Mouse (Mus musculus) megakaryocyte progenitor cell, adult 5-6 weeks (primary cell): ENCODE data around the gene Gadd45b. TPM values are rescaled to one million over a fixed set of nuclear protein-coding genes. Genes with fewer than 3 reads are reported as not detected.

Experiments
- ATAC-seq: replicated peaks from 2 replicates; pipeline ENCODE4 v1.8.0; 2016; ENCODE audit warnings: mild to moderate bottlenecking, moderate TSS enrichment, inconsistent platforms; ENCODE audit not compliant: poor library complexity
- total RNA-seq, 2 experiments: library from RNA; stranded (forward) in 1 of 2; stranded (reverse) in 1 of 2; fragments of 157-497, 149-512 nt in 1 of 2; fragments of 200-1000 nt in 1 of 2; gene quantifications; 2 replicates each; pipeline versions ENCODE4 v1.2.3 to v1.2.4; 2015 to 2017

Gene Gadd45b
- total RNA-seq, 2 experiments from 2014 or later: 17.6 to 20.7 TPM

DNA sequence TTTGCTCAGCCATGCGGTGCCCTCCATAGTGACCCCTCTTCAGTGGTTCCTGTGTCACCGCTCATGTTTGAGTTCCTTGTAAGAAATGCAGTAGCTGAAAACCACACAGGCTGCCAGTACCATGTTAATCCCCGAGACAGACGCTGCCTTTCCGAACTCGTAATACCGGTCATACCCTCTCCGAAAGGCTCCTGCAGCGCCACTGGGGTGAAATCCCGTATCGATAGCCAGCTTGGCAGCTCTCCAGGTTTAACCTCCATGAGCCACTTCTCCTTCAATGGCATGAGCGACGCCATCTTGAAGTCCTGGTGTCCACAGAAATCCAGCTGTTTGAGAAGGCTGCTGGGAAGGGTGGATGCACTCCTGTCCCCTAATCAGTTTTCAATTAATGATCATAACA, 24.5 kb downstream of the Gadd45b start:
- no peak for ATAC-seq

DNA sequence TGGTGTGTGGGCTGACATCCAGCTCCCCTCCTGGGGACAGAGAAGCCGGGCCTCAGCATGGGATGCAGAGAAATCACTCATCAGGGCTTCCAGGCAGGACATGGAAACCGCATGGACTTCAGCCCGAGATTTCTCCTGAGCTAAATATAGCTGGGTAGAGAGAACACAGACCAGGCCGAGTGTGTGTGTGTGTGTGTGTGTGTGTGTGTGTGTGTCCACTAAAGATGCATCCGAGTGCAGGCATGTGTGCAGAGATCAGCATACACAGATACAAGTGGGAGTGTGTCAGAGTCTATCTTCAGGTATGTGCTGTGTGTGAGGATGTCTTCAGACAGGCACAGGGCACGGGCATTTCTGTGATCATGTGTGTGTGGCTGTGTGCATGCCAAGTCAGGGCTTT, 25.0 kb downstream of the Gadd45b start:
- no peak for ATAC-seq

DNA sequence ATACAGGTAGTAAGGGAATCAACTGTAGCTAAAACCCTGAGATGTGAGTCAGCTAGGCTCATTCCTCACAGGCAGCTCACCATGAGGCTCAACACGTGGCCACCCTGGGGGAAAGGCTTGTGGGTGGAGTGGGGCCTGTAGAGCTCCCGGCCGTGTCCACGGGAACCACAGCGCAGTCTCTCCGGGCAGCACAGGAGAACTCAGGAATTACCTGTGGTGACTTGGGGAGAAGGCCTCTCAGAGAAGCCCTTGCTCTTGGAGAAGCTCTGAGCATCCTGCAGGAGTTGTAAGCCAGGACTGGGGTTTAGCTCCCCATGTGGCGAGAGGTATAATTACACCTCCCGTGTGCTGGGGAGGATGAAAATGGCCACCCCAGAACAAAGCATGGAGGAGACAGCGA, 25.7 kb downstream of the Gadd45b start:
- ATAC-seq: peak; percentile 89

DNA sequence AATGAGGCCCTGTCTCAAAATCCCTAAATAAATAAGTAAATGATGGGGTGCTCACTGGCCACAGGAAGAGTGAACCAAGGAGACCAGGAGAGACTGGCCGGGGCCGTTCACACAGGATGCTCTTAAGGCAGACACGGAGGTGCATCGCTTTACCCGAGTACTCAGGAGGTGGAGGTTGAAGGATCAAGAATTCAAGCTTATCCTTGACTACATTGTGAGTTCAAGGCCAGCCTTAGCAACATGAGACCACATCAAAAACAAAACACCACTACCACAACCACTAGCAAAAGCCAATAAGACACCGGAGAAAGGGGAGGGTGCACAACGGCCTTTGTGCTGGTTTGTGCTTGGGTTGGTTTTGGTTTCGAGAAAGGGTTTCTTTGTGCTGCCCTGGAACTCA, 26.5 kb downstream of the Gadd45b start:
- ATAC-seq: no peak

DNA sequence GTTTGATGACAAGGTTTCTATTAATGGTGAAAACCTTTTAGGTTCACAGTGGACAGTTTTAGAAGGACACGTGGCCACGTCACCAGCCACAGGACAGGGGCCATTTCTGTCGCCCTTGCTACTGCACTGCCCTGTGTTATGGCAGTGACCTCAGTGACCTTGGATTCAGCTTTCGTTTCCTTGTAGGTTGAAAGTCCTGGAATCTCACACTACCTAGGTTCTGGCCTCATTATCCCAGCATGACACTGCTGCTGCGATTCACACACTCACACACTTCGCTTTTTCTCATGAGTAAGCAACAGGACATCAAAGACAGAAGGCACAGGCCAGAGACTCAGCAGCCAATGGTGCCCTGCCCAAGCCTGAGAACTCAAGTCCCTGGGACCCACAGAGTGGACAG, 27.0 kb downstream of the Gadd45b start:
- ATAC-seq: no peak

DNA sequence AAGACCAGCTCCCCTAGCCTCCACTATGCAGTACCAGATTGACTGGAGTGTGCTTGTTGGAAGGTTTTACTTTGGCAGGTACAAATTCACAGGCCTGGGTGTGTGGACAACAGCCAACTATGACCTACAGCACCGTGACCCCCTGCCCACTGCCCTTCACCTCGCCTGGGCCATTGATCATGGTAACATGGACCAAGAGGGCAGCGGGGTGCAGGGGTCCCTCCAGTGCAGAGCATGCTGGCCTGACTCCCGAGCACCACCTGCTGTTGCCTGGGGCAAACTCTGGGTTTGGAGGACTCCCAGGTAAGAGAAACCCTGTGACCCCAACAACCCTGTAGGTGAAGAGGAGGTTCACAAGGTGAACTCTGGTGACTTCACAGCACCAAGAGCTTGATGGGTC, 27.9 kb downstream of the Gadd45b start:
- ATAC-seq: no peak

DNA sequence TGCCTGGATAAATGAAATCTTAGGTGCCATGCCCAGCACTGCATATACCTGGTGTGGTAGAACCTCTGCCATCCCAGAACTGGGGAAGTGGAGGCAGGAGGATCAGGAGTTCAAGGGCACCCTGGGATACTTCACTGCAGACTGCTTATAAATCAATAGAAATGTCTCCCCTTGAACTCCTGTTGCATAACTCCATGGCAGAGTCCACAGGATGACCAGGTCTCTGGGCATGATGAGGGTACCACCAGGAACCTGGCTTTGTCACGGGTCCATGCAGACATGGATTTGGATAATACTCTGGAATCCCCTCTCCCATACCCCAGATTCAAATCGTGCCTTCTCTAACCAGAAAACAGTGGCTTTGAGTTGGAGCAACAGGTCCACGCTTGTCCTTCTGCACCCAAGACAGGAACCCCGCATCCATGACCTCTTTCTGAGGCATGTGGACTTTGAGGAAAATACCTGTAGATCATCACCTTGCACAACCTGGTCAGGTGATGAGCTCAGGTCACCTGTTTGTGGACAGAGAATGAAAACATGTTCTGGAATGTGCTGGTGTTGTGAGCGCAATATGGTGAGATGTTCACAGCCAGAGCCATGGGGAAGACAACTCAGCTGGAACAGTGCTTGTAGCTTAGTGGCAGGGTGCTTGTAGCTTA, 29.2 kb downstream of the Gadd45b start:
- ATAC-seq: no peak

DNA sequence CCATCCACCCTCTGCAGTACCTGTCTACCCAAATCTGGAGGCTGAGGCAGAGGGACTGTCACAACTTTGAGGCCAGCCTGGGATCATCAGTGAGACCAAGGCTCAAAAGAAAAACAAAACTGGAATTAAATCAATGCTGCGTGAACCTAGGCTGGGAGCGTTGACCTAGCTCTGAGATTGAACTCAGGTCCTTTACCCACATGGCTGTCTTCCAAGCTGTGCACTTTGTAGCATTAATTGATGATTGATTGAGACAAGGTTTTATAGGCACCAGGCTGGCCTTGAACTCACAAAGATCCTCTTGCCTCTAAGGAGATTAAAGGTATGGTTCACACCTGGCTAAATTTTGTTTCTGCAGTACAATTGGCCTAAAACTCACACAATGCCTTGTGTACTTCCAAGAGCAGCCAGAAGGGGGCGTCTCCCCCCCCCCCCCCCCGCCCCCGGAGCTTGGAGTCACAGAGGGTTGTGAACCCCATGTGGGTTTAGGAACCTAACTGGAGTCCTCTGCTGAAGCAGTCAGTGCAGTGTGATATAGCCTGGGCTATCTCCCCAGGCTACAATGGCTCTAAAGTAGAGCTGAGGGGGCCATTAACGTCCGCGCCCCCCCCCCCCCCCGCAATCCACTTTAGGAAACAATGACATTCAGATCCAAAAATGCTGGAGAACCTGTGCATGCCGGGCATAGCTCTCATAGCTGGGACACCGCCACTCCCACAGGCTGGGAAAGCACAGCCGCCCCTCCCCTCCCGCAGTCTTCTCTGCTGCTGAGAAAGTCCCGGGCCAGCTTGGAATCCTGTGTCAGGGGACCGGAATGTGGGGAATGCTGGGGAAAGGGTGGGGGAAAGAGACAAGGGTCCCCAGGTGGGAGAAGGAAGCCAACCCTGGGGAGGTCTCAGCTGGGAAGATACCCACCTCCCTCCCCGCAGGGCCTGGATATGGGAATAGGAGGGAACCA, 31.0 kb downstream of the Gadd45b start:
- peak; percentile 45; the same call in 1 of the 2 replicates for ATAC-seq

DNA sequence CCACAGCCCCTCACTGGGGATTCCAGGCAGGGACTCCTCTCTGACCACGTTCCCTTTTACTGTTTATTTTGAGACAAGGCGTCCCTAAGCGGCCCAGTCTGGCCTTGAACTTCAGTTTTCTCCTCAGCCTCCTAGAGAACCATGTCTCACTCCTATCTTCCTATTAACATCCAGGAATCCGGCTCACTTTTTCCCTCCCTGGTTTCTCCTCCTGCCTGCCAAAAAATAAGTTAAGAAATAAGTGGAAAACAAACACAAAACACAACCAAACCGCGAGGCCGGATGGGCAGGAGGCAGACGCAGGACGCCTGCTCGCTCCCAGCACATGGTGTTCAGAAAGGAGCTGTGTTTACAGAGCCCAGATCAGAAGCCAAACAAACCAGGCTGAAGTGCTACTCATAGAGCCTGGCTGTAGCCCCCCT, 32.2 kb downstream of the Gadd45b start:
- no peak for ATAC-seq

DNA sequence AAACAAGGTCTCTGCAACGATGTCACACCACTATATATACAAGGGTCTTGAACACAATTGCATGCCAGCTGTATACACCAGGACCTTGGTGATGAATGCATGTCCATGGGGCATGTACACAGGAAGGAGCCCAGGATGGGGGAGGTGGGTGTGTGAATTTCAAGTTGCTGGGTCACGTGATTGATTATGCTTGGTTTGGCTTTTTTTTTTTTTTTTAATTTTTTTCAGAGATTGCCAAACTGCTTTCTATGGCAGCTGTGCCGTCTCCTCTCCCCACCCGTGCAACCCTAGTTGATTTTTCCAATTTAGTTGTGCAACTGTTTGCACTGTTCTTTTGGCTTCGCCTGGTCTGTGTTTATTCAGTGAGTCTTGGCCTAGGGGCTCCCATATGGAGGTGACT, 32.7 kb downstream of the Gadd45b start:
- no peak for ATAC-seq

DNA sequence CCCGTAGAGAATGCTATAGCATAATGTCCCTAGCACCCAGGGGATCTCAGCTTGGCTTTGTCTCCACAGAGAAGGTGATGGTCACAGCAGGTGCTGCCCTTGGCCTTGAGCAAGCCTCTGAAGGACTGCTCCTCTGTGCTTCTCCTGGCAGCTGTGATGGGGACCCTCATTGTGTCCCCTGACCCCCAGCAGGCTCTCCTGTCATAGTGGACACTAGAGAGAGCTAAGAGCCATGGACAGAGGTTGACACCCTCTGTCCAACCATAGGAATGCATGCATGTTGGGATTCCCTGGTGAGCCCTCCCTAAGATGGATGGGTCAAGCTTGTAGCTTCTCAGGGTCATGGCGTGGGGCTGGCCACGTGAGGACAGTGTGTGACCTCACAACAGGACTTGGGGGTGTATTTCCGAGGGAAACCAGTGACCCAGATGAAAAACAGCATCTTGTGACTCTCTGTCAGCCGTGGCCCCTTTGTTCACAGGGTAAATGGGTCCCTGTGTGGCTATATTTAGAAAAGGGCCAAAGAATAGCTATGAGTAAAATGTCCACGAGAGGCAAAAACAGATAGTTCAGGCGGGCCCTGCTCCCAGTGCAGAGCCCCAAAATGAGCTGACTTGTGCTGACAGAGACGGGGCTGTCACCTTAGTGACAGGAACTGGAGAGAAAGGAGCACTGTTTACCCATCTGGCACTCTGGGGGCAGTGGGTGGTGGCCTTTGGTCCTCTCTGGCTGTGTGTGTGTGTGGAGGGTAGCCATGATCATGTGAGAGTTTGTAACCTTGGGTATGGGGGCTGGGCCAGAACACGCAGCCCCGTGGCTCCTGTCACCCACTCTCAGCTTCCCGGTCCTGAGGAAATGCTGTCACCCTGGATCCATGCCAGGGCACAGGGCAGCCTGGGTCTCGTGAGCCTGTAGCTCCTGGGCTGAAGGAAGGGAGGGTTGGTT, 33.4 kb downstream of the Gadd45b start:
- ATAC-seq: 0 out of 2 replicates have a peak, but pooled peaks have one; percentile 27

DNA sequence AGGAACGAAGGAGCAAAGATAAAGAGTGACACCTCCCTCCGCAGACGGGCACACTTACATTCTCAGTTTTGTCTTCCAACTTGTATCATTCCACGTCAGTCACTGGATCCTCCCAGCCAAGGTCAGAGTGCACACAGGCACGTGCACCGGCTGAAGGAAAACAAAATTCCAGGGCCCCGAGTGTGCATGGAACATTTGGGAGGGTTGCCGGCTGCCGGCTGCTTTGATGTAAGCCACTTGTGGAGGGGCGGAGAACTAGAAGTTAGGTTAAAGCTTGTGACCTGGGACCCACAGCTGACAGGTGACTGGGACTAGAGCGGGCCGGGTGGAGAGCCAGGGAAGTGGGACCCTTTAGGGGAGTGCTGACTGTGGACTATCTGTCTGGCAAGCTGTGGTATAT, 36.4 kb downstream of the Gadd45b start:
- ATAC-seq: no peak

DNA sequence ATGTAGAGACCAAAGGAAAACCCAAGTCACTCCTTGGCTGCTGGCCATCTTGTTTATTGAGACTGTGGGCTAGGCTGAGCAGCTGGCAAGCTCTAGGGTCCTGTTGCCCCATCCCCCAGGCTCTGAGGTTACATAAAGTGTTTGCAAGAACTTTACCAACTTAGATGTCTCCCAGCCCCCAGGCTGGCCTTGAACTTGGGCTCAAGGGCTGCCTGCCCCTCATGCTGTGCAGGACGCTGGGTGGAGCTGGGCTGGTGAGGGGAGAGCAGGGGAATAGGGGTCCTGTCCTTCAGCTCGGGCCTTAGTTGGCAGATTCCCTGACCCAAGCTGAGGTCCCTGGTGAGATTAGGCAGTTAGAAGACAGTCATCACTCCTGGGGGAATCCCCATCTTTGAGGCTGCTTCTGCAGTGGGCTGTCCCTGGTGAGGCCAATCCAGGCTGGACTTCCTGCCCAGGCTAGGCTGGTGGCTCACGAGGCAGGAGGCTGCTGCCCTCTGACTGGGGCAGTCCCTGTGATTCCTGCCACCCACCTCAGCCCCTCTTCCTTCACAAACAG, 37.3 kb downstream of the Gadd45b start:
- peak; percentile 29; the same call in 1 of the 2 replicates for ATAC-seq

DNA sequence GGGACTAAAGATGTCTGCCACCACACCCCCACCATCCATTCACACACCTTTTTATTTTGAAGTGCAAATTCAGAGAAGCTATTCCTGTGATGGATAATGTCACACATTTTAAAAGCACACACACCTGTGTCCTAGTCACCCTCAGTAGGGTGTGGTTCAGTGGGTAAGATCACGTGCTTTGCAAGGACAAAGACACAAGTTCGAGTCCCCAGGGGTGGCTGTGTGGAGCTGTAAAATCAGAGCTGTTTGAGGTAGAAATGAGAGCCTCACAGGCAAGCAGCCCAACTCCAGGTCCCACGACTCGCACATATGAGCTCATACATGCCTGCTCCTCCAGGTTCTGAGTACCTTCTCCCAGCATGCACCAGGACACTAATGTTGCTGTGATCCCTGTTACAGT, 38.2 kb downstream of the Gadd45b start:
- no peak for ATAC-seq

DNA sequence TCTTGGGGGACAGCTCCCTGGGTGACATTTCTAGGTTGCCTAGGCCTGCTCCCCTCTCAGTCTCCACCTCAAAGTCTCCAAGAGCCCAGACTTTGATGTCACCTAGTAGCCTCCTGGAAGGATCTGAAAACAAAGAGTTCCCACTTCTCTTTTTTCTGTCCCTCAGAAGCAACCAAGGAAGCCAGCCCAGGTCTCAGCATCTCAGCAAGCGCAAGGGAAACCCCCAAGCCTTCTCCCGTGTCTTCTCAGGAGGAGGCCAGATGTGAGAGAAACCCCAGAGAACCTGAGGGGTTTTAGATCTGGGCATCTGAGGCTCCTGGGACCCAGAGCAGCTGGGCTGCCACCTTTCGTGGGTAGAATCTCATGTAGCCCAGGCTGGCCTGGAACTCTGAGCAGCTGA, 39.4 kb downstream of the Gadd45b start:
- ATAC-seq: peak; percentile 50

DNA sequence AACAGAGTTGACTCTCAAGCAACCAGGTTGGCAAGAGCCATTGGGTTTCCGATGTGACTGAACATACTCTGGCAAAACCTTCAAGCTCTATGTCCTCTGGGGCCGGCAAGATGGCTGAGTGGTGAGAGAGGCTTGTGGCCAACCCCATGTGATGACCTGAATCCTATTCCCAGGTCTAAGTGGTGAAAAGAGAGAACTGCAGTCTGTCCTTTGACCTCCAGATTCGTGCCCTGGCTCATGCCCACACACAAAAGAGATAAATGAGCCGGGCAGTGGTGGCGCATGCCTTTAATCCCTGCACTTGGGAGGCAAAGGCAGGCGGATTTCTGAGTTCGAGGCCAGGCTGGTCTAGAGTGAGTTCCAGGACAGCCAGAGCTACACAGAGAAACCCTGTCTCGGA, 40.3 kb downstream of the Gadd45b start:
- no peak for ATAC-seq

DNA sequence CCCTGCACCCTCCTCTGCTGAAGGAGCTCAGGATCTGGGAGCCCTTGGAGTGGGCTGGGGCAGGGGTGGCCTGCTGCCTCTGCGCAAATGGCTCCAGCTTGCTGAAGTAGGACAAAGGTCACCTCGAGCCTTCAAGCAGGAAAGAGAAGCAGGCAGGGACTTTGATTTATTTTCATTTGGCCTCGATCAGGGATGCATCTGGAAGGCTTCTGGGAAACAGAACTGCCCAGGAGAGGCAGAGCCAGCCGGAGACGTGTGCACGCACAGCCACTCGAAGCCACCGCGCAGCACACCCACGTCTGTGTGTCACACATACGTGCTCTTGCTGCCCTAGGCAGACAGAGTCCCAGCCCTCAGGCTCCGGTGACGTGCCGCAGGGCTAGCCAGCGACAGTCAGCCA, 41.7 kb downstream of the Gadd45b start:
- no peak for ATAC-seq

DNA sequence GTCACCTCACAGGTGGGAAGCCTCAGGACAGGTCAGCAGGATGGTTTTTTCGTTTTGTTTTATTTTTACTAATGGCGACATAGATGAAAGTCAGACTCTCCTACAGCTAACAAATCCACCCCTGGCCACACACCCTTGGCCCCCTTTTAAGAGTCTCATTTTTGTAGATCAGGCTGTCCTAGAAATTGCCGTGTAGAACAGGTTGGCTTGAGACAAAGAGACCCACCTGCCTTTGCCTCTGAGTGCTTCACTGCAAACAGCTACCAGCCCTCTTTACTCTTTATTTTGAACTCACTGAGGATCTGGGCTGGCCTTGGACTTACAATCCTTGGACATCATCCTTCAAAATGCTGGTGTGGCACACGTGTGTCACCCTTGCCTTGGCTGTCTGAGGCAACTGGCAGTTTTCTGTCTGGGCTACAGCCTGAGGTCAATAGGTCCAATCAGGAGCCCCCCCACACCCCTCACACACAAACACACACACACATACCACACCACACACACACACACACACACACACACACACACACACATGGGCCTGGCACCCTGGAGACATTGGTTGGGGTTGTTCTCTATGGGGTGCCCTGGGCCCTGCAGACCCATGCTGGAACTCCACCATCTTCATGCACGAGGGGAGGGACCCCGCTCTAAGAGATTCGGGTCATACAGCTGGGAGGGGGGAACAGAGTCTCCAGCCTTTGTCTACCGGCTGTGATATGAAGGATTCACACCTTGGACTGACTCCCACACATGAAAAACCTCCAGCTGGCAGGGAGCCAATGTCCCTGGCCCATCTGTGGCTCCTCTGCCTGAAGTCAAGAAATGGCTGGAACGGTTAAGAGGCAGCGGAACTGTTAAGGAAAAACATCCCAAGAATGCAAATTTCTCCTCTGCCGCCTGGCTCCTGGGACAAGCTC, 42.5 kb downstream of the Gadd45b start:
- ATAC-seq: no peak

DNA sequence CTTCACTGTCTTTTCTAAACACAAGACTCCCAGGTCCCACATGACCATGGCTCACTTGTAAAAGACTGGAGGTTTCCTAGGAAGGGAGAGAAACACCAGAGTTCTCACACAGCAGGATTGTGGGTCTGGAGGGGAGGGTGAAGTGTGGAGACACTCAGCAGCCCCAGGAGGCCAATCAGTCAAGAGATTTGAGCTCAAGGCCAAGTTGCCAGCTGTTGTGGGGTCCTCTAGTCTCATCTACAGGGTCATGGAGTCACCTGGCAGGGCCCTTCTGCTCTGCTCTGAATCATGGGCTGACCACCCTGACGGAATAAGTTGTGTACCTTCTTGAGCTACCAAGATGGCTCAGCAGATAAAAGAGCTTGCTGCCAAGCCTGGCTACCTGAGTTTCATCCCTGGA, 43.8 kb downstream of the Gadd45b start:
- no peak for ATAC-seq

DNA sequence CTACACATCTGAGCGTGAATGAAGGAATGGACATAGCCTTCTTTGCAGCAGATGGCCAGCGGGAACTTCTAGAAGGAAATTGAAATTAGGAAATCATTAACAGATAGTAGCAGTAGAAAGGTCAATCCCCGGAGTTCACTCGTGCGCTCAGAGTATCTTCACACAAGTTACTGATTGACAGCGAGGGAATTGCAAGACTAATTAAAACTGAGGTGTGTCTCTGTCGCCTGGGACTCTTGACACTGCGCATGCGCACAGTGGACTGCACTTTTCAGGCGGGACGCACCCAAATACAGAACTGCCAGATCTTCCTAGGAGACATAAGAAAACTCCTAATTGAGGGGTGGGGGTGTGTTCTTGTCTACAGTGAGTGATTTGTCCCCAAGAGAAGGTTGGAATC, 45.6 kb downstream of the Gadd45b start:
- no peak for ATAC-seq
